Mouse (Mus musculus): ENCODE measurements around the gene Speg. TPM values are rescaled to one million over a fixed set of nuclear protein-coding genes. Genes with fewer than 3 reads are reported as not detected.

The Speg gene
- total RNA-seq, 1 experiment: 31.2 TPM

- Histone ChIP-seq H3K9me3 (ENCODE audit: control insufficient read depth, insufficient read depth, low read depth, low read length) (no peaks in the 10 kb centered on the region), H3K9ac (ENCODE audit: insufficient read depth, low read depth, low read length, poor library complexity, severe bottlenecking) (no peak overlapping the region), H3K27ac (ENCODE audit: insufficient read depth, low read depth, low read length, poor library complexity, severe bottlenecking) (no peak overlapping the region), H3K4me1 (ENCODE audit: control insufficient read depth in 2 of 2, insufficient read depth in 2 of 2, low read length in 2 of 2, poor library complexity in 1 of 2) (peaks cover 0 to 3% of the 10 kb centered on the region in 2 experiments; a peak in 1 of 4 replicates), H3K4me3 (ENCODE audit: insufficient read depth in 1 of 2, low read depth in 1 of 2, low read length in 2 of 2, poor library complexity in 1 of 2, severe bottlenecking in 1 of 2) (no peak overlapping the region), H3K36me3 (ENCODE audit: control insufficient read depth, insufficient read depth, low read length, poor library complexity, severe bottlenecking) (no peaks in the 10 kb centered on the region)
- in situ Hi-C loops (cut with MboI; ENCODE audit: low sequenced_read_pairs in 2 of 2, unreplicated experiment in 2 of 2): no loop called here
- no peak for DNase-seq (ENCODE audit: low read depth, low spot score)
- TF ChIP-seq ZC3H11A (IDR thresholded peaks at IDR 0.05; ENCODE audit: borderline replicate concordance, low read depth, low read length) (no peak), ZNF384 (IDR thresholded peaks at IDR 0.05; ENCODE audit: low read depth, low read length) (no peak), CHD2 (IDR thresholded peaks at IDR 0.05; ENCODE audit: low read depth, low read length) (no peak), HCFC1 (IDR thresholded peaks at IDR 0.05; ENCODE audit: borderline replicate concordance, insufficient read depth, low read length) (no peak), MAFK (IDR thresholded peaks at IDR 0.05; ENCODE audit: insufficient read depth, low read depth, low read length) (no peak)
These were observed 38.0 kb upstream of the Speg start for GRCm38 (mm10) chr1:75337097-75337496.

- no peak for TF ChIP-seq MAFK (IDR thresholded peaks at IDR 0.05; ENCODE audit: insufficient read depth, low read depth, low read length)
- TF ChIP-seq ZNF384 (IDR thresholded peaks at IDR 0.05; ENCODE audit: low read depth, low read length): no peak
- no peak for TF ChIP-seq ZC3H11A (IDR thresholded peaks at IDR 0.05; ENCODE audit: borderline replicate concordance, low read depth, low read length)
- no peak overlapping the region for H3K4me3 ChIP-seq (ENCODE audit: insufficient read depth in 1 of 2, low read depth in 1 of 2, low read length in 2 of 2, poor library complexity in 1 of 2, severe bottlenecking in 1 of 2)
- no peak for DNase-seq (ENCODE audit: low read depth, low spot score)
- in situ Hi-C loops (cut with MboI; ENCODE audit: low sequenced_read_pairs in 2 of 2, unreplicated experiment in 2 of 2): no loop called here
- H3K36me3 ChIP-seq (ENCODE audit: control insufficient read depth, insufficient read depth, low read length, poor library complexity, severe bottlenecking): no peaks in the 10 kb centered on the region
- H3K9me3 ChIP-seq (ENCODE audit: control insufficient read depth, insufficient read depth, low read depth, low read length): no peaks in the 10 kb centered on the region
- H3K4me1 ChIP-seq (ENCODE audit: control insufficient read depth in 2 of 2, insufficient read depth in 2 of 2, low read length in 2 of 2, poor library complexity in 1 of 2): peaks cover 0 to 3% of the 10 kb centered on the region in 2 experiments; a peak in 1 of 4 replicates
- no peak overlapping the region; the same call in 1 of the 2 replicates for H3K27ac ChIP-seq (ENCODE audit: insufficient read depth, low read depth, low read length, poor library complexity, severe bottlenecking)
- no peak overlapping the region for H3K9ac ChIP-seq (ENCODE audit: insufficient read depth, low read depth, low read length, poor library complexity, severe bottlenecking)
These were observed 36.9 kb upstream of the Speg start for GRCm38 (mm10) chr1:75338091-75338694.

DNA sequence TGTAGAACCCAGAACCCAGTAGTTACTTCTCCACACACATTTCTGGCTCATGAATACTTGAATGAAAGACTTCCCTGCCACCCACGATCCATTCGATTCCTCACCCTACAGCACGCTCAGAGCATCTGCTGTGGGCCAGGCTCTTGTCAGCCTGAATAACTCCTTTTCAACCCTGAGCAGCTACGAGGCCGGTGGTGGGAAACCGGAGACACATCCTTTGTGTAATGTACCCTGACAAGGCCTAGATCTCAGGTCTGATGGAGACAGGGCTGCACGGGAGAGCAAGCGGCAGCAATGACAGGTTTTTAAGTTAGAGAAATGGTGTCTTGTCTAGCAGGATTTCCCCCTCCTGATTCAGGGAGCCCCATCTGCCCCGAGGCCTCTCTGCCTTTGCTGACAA, 35.8 kb upstream of the Speg start:
- in situ Hi-C loops (cut with MboI; ENCODE audit: low sequenced_read_pairs in 2 of 2, unreplicated experiment in 2 of 2): no loop called here
- no peak overlapping the region for H3K9ac ChIP-seq (ENCODE audit: insufficient read depth, low read depth, low read length, poor library complexity, severe bottlenecking)

DNA sequence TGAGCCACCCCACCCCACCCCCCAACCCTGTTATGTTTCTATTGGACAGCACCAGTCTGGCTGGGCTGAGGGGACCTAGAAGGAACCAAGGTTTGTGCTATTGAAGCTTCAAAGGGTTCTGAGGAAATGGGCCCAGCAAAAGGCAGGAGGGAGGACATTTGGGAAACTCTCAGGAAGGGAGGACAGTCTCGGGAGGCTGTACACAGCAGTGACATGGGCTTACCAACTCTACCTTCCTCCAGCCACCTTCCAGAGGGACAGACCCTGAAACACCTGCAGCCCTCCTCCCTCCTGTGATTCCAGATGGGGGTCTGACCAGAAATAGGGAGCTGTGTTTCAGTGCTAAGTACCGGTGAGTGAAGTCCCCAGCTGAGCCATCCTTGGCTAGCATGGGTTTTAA, 34.6 kb upstream of the Speg start:
- Histone ChIP-seq H3K27ac (ENCODE audit: insufficient read depth, low read depth, low read length, poor library complexity, severe bottlenecking) (no peak overlapping the region), H3K9ac (ENCODE audit: insufficient read depth, low read depth, low read length, poor library complexity, severe bottlenecking) (no peak overlapping the region), H3K4me1 (ENCODE audit: control insufficient read depth in 2 of 2, insufficient read depth in 2 of 2, low read length in 2 of 2, poor library complexity in 1 of 2) (peaks cover 2 to 17% of the 10 kb centered on the region in 2 experiments; a peak in 3 of 4 replicates), H3K4me3 (ENCODE audit: insufficient read depth in 1 of 2, low read depth in 1 of 2, low read length in 2 of 2, poor library complexity in 1 of 2, severe bottlenecking in 1 of 2) (no peak overlapping the region), H3K36me3 (ENCODE audit: control insufficient read depth, insufficient read depth, low read length, poor library complexity, severe bottlenecking) (no peaks in the 10 kb centered on the region), H3K9me3 (ENCODE audit: control insufficient read depth, insufficient read depth, low read depth, low read length) (no peaks in the 10 kb centered on the region)
- DNase-seq (ENCODE audit: low read depth, low spot score): no peak
- in situ Hi-C loops (cut with MboI; ENCODE audit: low sequenced_read_pairs in 2 of 2, unreplicated experiment in 2 of 2): loop anchor here (10.0 kb wide), 1 partner anchor 124 kb away; no protein-coding TSS in a partner anchor
- no peak for TF ChIP-seq ZNF384 (IDR thresholded peaks at IDR 0.05; ENCODE audit: low read depth, low read length)
- no peak for TF ChIP-seq HCFC1 (IDR thresholded peaks at IDR 0.05; ENCODE audit: borderline replicate concordance, insufficient read depth, low read length)
- no peak for TF ChIP-seq CHD2 (IDR thresholded peaks at IDR 0.05; ENCODE audit: low read depth, low read length)
- TF ChIP-seq MAFK (IDR thresholded peaks at IDR 0.05; ENCODE audit: insufficient read depth, low read depth, low read length): no peak
- TF ChIP-seq ZC3H11A (IDR thresholded peaks at IDR 0.05; ENCODE audit: borderline replicate concordance, low read depth, low read length): no peak

More for the DNA sequence above, 35.8 kb upstream of the Speg start:
- Histone ChIP-seq H3K36me3 (ENCODE audit: control insufficient read depth, insufficient read depth, low read length, poor library complexity, severe bottlenecking) (no peaks in the 10 kb centered on the region), H3K4me3 (ENCODE audit: insufficient read depth in 1 of 2, low read depth in 1 of 2, low read length in 2 of 2, poor library complexity in 1 of 2, severe bottlenecking in 1 of 2) (no peak overlapping the region), H3K9me3 (ENCODE audit: control insufficient read depth, insufficient read depth, low read depth, low read length) (no peaks in the 10 kb centered on the region), H3K27ac (ENCODE audit: insufficient read depth, low read depth, low read length, poor library complexity, severe bottlenecking) (no peak overlapping the region; the same call in 1 of the 2 replicates), H3K4me1 (ENCODE audit: control insufficient read depth in 2 of 2, insufficient read depth in 2 of 2, low read length in 2 of 2, poor library complexity in 1 of 2) (peaks cover 2 to 12% of the 10 kb centered on the region in 2 experiments; a peak in 2 of 4 replicates)
- DNase-seq (ENCODE audit: low read depth, low spot score): no peak
- TF ChIP-seq ZC3H11A (IDR thresholded peaks at IDR 0.05; ENCODE audit: borderline replicate concordance, low read depth, low read length): no peak
- no peak for TF ChIP-seq HCFC1 (IDR thresholded peaks at IDR 0.05; ENCODE audit: borderline replicate concordance, insufficient read depth, low read length)
- TF ChIP-seq MAFK (IDR thresholded peaks at IDR 0.05; ENCODE audit: insufficient read depth, low read depth, low read length): no peak
- no peak for TF ChIP-seq ZNF384 (IDR thresholded peaks at IDR 0.05; ENCODE audit: low read depth, low read length)
- no peak for TF ChIP-seq CHD2 (IDR thresholded peaks at IDR 0.05; ENCODE audit: low read depth, low read length)

Data from ES-E14 (cell line).